Mouse (Mus musculus) cerebellum, postnatal 14 days (tissue): ENCODE measurements around the gene Ttc41.
A peak's percentile ranks its signal among the peaks of the same experiment; 100 is the strongest.

Experiments
- DNase-seq, 2 experiments: peaks; one replicate each; pipeline ENCODE4 v3.0.0; 2021; ENCODE audit warnings: mixed read lengths in 2 of 2

The Ttc41 gene

GRCm38 (mm10) chr10:86757724-86758123 is 52.1 kb downstream of the Ttc41 start:
- DNase-seq = no peak

- DNase-seq = no peak
Measured at GRCm38 (mm10) chr10:86758211-86758610, 52.6 kb downstream of the Ttc41 start.

- no peak for DNase-seq
Measured at GRCm38 (mm10) chr10:86761236-86761635, 55.6 kb downstream of the Ttc41 start.

GRCm38 (mm10) chr10:86761722-86762383 is 56.2 kb downstream of the Ttc41 start:
- DNase-seq = no peak

GRCm38 (mm10) chr10:86762384-86762730 is 56.7 kb downstream of the Ttc41 start:
- DNase-seq = no peak

- no peak for DNase-seq
Measured at GRCm38 (mm10) chr10:86763672-86764071, 58.1 kb downstream of the Ttc41 start, which contains the start of gene Gm49358. Gene Gm49358 (plus strand): TSS chr10:86763972.

- no peak for DNase-seq
Measured at GRCm38 (mm10) chr10:86765344-86765966, 59.8 kb downstream of the Ttc41 start.

GRCm38 (mm10) chr10:86769216-86769615 is 63.6 kb downstream of the Ttc41 start:
- no peak for DNase-seq

GRCm38 (mm10) chr10:86769797-86770196 is 64.2 kb downstream of the Ttc41 start:
- peak; percentile 46 for DNase-seq

- peak; percentile 28 to 35 for DNase-seq
Measured at GRCm38 (mm10) chr10:86771701-86772100, 66.1 kb downstream of the Ttc41 start.

- DNase-seq = peak; percentile 67 to 73
Measured at GRCm38 (mm10) chr10:86772231-86772631, 66.6 kb downstream of the Ttc41 start.

- DNase-seq = no peak
Measured at GRCm38 (mm10) chr10:86773360-86773759, 67.7 kb downstream of the Ttc41 start.

- DNase-seq = no peak
Measured at GRCm38 (mm10) chr10:86776281-86776680, 70.7 kb downstream of the Ttc41 start.

GRCm38 (mm10) chr10:86777614-86778319 is 72.2 kb downstream of the Ttc41 start:
- no peak for DNase-seq

- peak; percentile 96 for DNase-seq
Measured at GRCm38 (mm10) chr10:86778398-86779116, 72.9 kb downstream of the Ttc41 start, which contains the start of gene Nt5dc3. Gene Nt5dc3 (plus strand): TSS chr10:86779005.

- peak; percentile 56 to 62 for DNase-seq
Measured at GRCm38 (mm10) chr10:86779117-86779755, 73.6 kb downstream of the Ttc41 start.

GRCm38 (mm10) chr10:86779816-86780500 is 74.3 kb downstream of the Ttc41 start:
- no peak for DNase-seq

- DNase-seq = no peak
Measured at GRCm38 (mm10) chr10:86781641-86782040, 76.0 kb downstream of the Ttc41 start.

- no peak for DNase-seq
Measured at GRCm38 (mm10) chr10:86782656-86783055, 77.0 kb downstream of the Ttc41 start.

GRCm38 (mm10) chr10:86783561-86783960 is 78.0 kb downstream of the Ttc41 start:
- DNase-seq = no peak

- DNase-seq = no peak
Measured at GRCm38 (mm10) chr10:86784126-86784675, 78.6 kb downstream of the Ttc41 start.

- DNase-seq = no peak
Measured at GRCm38 (mm10) chr10:86785396-86785795, 79.8 kb downstream of the Ttc41 start.
